Mouse (Mus musculus) retina, embryonic 14.5 days (tissue): Measurements from ENCODE around the gene Apoa1.

Source experiments
- DNase-seq: peaks from one replicate; pipeline ENCODE4 v3.0.0-alpha.2; 2015; ENCODE audit warnings: low spot score

Apoa1 gene

DNA sequence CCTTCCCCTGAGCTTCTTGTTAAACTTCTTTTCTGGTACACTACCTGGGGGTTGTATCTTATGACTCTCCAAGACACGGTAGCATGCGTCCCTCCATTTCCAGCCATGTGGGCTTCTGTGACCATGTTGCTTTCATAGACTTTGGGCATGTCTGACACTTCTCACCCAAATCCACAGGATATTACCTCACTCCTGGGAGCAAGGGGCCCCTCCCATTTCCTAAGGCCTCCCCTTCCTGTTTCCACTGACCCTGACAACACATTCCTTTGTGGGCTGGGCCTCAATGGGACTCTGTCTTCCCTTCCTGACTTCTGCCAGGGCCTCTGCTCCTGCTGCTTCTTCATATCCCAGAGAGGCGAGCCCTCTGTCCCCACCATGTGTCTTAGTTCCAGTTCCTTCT is 29.2 kb downstream of the Apoa1 start:
- DNase-seq: no peak

DNA sequence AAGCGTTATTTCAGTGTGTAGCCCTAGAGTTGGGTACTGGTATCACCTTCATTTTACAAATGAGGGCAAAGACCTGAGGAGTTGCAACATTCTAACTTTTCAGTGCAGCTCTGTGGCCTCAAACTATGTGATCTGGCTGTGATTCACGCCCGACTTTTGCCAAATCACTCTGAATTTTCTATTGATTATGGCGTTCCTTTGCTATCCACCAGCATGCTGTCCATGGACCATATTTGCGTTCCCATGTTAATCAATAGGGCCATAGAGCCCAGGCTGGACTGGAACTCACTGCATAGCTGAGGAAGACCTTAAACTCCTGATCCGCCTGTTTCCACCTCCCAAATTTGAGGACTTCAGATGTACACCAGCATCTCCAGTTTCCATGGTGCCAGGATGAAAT is 30.7 kb downstream of the Apoa1 start:
- DNase-seq: no peak

DNA sequence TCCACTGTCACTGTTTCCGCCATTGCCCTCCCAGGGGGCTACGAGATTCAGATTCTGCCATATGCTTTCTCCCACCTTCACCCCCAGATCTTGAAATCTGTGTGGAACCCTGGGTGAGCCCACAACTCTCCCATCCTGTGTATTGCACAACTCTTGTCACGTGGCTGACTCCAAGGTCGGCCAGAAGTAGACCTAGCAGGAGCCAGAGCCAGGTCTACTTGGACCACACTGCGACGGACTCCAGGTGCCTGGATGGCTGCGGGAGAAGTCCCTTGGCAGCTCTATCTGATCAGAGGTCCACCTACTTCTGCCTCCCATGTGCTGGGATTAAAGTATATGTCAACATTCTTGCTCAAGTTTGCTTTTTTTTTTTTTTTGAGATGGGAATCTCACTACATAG is 32.8 kb downstream of the Apoa1 start:
- DNase-seq: no peak

DNA sequence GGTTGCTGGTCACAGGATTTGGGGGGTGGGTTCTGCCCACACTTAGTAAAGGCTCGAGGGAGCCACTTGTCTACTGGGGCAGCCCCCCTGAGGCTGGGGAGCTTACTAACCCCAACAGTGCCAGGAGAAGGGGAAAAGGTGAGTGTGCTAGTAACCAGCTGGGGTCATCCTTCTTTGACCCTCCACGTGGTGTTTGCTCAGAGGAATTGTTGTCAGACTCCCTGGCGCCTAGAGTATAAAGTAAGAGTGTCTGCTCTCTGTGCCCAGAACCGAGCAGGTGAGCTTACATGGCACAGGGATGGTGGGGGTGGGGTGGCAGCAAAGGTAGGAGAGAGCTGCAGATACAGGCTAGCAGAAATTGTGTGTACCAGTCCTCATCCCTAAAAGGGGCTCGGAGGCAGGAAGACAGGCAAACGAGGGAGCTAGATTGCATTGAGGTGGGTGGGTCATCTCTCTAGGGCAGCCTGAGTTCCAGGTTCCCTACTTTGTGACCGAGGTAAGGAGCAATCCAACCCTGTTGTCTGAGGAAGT is 40.0 kb downstream of the Apoa1 start, which contains the start of gene Apoa5:
TSS of gene Apoa5 (plus strand) at position 291 of the 531 bp plus-strand sequence.
- no peak for DNase-seq

DNA sequence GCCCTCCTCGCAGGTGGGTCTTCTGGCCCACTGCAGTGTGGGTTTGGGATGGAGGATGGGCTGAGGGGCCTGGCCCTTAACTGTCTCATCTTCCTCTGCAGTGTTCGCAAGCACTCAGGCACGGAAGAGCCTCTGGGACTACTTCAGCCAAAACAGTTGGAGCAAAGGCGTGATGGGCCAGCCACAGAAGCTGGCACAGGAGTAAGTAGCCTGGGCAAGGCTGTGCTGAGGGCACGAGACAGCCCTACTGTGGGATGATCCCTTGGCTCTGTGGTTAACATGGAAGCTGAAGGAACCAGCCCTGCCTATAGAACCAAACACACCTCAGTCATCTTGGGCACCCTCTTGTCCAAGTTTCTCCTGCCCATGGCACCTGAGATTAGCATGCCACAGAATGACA is 40.7 kb downstream of the Apoa1 start:
- no peak for DNase-seq

DNA sequence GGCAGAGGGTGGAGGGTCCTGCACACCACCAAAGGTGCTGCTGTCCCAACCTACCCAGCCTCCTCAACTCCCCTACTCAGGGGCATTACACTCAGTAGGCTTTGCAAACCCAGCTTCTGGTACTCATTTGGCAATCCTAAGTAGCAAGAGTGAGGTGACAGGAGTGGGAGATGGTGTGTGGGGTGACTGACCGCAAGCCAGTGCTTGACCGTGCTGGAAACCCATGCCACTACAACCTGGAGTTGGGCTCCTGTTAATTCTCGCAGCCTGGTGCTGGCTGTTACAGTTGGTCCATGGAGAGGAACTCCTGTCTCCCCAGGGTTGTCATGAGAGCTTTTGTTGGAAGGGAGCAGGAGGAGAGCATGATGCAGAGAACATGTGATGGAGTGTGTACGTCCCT is 42.4 kb downstream of the Apoa1 start:
- DNase-seq: no peak

DNA sequence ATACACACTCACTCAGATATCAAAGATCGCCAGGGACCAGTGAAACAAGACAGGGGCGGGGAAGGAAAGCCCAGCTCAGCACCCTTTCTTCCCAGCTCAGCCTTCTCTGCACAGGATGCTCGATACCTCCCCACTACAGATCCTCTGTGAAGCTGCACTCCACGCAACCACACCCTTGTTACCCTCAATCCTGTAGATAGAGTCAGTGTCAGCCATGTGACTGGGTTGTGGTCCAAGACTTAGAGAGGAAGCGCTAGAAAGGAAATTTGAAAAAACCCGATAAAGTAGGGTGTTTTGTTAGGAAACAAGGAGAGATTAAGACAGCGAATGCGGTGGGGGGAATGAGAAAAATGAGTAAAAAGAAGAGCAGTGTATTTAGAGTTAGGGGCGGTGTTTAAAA is 43.7 kb downstream of the Apoa1 start:
- no peak for DNase-seq

DNA sequence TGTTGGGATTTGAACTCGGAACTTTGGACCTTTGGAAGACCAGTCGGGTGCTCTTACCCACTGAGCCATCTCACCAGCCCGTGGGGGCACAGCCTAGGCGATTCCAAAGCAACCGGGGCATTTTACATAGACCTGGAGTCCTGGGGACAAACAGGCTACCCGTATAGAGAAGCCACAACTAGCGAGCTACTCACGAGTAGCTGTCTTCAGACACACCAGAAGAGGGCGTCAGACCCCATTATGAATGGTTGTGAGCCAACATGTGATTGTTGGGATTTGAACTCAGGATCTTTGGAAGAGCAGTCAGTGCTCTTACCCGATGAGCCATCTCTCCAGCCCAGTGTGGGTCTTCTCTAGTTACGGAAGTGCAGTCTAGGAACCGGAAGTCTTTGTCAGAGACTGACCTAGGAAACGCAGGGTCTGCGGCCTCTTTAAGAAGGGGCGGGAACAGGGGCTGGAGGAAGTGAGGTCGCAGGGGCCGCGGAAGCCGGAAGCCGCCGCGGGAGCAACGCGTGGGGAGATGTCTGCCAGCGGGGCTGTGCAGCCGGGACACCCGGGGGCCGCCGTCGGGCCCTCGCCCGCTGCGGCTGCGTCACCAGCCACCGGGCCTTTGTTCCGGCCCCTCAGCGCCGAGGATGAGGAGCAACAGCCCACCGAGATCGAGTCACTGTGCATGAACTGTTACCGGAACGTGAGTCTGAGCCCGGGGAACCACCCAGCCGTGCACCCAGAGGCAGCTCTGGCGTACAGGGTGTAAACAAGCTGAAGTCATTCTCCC is 44.5 kb downstream of the Apoa1 start, which contains the start of gene Zpr1:
TSS of gene Zpr1 (plus strand) at position 388 of the 778 bp plus-strand sequence.
- peak; percentile 93 for DNase-seq

DNA sequence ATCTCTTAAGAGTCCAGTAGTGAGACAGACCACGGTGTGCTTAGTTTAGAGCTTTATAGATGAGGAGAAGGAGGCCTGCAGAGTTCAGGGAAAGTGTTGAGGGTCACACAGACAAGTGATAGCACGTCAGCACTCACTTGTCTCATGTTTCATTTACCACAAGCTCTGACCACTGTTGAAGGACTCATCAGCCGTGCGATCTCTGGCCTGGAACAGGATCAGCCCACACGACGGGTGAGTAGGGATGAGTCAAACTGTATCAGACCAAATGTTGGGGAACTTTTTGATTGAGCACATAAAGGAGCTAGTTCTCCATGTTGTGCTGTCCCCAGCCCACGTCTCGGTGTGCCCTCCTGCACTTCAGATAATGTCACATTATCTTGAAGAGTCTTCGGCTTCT is 46.1 kb downstream of the Apoa1 start:
- no peak for DNase-seq
